Mouse (Mus musculus) neutrophil, adult 65 days (primary cell): ENCODE results near the gene Fjx1. TPM values are rescaled to one million over a fixed set of nuclear protein-coding genes. Genes with fewer than 3 reads are reported as not detected.

ENCODE experiments used
- total RNA-seq: library from RNA; stranded (reverse); gene quantifications from 2 replicates; pipeline ENCODE4 v1.2.4, GENCODE M21; 2023

Gene Fjx1
- not detected in 2 replicates for total RNA-seq

DNA sequence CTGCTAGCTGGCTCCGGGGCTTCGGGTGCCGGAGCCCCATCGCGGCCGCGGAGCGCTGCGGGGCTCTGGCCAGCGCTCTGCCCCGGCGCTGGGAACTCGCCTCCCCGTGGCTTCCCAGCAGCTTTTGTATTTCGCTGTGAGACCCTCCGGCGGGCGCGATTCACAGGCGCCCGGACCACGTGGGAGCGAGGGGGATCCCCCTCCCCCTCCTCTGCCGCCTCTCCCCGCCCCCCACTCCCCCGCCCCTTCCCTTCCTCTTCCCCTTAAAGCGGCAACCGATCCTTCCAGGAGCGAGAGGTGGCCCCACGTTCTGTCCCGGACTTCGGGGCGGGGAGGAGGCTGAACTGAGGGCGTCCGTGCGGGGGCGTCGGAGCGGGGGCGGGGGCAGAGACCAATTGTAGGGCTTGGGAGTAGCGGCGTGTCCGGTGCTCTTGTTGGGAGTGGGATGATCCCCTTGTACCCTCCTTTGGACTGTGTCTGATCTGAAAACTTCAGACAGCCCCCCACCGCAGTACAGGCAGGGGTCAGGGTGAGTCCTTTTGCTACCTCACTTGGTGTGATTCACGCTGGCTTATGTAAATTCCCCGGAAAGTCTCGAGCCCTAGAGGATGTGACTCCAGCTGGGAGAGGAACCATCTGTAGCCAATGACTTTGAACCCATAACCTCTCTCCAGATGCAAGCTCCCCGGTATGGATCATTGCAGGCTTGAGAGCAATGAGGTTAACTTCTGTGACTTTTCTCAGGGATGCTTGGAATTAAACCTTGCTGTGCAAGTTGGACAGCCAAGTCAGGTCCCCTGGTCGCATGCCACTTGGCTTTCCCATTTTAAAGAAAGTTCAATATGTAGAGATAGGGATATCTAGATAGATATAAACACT, at the start of gene Fjx1:
TSS of gene Fjx1 (minus strand) at position 829 of the 879 bp plus-strand sequence.

DNA sequence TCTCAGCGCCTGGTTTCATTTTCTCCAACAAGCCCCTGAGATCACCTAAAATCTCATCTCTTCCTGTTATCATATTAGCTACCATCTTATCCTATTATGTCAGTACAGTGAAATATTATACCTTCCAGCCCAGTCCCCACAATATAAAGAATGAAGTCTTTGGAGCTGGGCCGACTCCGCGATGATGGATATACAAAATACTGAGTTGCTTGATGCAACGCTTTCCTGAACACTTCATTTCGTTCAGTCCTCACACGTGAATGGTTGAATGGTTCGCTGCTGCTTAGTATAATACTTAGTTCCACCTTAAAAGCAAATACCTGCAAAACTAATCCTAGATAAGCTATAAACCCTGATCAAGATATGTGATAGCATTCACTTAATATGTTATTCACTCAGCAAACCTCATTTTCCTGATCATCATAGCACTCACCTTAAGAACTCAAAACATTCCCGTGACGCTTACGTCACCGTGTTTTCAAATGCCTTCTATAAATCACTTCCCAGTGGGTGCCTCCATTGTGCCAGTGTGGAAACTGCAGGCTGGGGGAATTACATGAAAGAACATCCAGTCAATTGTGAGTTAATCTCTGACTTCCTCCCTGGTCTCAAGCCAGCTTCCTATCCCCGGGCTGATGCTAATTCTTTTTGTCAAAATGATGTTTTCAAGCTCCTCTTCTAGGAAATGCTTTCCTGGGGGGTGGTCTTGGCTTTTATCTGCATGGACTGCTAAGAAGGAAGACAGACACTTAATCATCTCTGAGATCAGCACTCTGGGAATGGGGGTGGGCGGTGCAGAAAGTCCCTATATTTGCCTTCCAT, 44.7 kb downstream of the Fjx1 start, which contains the start of gene Trim44:
TSS of gene Trim44 (minus strand) at position 466 of the 822 bp plus-strand sequence.

Other genes starting within 250 kb of the Fjx1 start
- 7.6 and 8.7 TPM in 2 replicates for gene Trim44, start 44.7 kb downstream of the Fjx1 start, total RNA-seq
- gene Pamr1, start 97.5 kb upstream of the Fjx1 start, total RNA-seq, result not detected in 2 replicates
- gene Slc1a2, start 206.2 kb upstream of the Fjx1 start, total RNA-seq, result not detected in 2 replicates